Mouse (Mus musculus) right cerebral cortex, postnatal 14 days (tissue): ENCODE measurements around the gene Cox10.

Source experiments
- DNase-seq: peaks from one replicate; pipeline ENCODE4 v3.0.0; 2022

Gene Cox10

DNA sequence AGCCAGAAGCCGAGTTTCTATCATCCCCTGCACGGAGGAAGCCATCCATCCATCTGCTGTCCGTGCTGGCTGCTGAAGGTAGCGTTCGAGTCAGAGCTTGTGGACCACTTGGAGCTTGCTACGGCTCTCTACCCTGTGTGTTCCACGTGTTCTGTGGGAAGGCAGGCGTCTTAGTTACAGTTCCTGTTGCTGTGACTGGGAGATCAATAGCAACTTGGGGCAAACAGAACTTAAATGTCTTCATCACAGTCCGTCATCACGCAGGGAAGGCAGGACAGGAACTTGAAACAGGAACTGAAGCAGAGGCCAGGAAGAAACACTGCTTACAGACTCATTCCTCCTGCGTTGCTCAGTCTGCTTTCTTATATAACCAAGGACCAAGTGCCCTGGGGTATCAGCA lies 130.9 kb downstream of the Cox10 start:
- DNase-seq, result no peak

DNA sequence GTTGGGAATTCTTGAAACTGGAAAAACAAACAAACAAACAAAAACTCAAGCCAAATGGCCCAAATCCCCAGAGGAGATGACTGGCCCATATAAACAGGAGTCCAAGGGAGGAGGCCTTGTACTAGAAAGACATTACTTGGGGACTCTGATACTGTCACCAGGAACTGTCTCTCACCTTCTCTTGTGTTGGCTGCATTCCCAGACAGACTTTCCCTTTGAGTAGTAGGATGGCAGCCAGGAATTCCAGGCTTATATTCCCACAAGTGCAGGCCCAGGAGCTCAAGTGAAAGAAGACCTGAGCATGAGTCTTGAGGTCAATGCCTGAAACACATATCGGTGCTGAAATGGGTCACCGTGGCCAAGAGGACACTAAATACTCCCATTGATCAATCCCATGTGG lies 132.2 kb downstream of the Cox10 start:
- no peak for DNase-seq

DNA sequence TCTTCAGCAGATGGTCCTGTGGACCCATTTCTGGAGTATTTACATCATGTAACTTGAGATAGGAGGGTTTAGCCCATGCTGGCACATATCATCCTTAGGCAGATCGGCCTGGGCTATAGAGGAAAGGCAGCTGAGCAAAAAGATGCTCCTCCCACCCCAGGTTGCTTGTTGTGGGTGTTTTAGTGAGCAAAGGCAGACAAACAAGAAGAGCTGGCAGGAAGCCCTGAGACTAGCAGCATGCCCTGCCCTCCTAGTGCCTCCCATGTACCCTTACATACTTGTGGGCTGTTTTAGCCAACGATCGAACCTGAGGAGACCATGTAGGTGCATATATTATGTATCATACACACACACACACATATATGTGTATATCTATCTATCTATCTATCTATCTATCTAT lies 135.3 kb downstream of the Cox10 start:
- DNase-seq, result no peak

DNA sequence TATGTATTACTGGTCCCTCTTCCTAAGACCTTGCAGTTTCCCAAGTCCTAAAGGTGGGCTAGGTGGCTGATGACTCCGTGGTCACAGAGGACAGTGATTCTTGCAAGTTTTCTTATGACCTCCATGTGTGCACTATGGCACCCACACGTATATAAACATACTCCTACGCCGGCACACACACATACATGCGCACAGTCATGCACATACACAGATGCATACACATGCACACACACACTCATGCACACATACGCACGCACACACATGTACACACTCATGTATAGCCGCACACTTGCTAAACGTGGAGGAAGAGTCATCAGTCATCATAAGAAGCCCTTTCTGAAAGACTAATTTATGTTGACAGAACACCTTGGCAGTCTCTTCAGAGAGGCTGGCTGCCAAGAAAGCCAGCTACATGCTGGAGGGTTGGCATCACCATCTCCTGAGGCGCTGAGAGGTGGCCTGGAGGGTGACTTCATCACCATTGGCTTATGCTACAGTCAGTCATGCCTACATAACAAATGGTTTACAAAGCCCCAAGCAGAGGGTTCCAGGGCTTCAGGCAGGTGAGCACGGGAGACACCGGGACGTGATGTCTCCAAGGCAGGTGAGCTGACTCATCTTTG lies 135.9 kb downstream of the Cox10 start:
- DNase-seq, result no peak

DNA sequence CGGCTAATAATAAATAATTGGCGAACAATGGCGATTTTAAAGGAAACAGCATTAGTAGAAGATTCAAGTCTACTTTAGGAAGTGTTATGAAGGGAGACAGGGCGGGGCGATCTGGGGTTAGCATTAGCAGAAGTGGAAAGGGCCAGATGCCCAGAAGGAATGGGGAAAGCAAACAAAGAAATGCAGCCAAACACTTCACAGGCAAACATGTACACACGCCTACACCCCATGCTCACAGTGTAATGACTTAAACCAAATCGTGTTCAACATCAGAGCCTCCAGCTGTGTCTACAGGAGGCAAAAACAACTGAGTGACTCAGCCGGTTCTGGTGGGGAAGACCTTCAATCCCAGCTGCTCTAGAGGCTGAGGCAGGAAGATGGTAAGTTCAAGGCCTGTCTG lies 137.1 kb downstream of the Cox10 start:
- no peak for DNase-seq

DNA sequence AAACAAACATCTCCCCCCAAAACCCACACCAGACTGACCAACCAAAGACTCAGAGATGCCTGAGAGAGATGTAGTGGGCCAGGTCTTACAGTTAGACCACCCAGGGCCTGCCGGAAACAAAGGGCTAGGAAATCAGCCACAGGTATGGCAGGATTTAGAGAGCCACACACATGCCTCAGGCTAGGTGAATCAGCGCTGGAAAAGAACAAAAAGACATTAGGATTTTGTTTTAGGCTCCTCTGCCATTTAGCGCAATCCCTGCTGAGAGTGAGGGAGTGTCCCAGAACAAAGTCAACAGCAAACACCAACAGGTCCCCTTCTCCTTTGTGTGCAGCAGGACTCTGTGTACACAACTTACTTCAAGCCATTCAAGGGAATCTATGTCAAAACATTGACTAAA lies 142.6 kb downstream of the Cox10 start:
- DNase-seq, result no peak

DNA sequence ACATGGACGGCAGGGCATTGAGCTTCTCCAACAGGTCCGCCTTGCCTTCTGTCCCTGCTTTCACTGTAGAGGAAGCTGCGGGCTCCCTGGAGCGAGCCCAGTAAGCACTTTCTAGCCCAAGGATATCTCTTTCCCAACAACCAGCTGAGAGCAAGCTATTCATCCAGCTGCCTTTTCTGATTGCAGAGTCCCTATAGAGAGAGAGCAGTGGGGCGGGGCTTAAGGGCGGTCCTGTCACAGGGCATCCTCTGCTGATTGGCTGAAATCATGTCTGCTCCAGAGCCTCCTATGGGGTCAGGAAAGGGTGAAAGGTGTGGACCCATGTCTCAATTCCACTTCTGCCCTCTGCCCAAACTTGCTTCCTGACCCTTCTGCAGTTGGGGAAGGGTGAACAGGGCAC lies 152.4 kb downstream of the Cox10 start:
- no peak for DNase-seq

DNA sequence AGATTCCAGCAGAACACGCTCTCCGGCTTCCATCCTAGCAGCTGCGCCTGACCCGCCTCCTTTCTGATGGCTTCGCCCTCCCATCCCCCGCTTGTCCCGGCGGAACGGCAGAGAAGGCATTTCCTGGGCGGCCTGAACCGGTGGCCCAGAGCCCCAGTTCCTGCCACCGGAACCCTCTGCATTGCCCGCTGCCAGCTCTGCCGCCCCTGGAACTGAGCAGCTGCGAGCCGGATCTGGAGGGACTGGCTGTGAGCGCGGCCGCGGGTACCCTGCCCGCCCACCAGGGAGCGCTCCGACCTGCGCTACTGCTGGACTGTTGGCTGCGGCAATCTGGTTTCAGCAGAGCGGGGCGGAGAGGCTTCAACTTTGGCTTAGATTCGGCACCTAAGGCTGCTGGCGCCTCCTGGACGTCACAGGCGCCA lies 154.1 kb downstream of the Cox10 start:
- DNase-seq, result peak; percentile 74

DNA sequence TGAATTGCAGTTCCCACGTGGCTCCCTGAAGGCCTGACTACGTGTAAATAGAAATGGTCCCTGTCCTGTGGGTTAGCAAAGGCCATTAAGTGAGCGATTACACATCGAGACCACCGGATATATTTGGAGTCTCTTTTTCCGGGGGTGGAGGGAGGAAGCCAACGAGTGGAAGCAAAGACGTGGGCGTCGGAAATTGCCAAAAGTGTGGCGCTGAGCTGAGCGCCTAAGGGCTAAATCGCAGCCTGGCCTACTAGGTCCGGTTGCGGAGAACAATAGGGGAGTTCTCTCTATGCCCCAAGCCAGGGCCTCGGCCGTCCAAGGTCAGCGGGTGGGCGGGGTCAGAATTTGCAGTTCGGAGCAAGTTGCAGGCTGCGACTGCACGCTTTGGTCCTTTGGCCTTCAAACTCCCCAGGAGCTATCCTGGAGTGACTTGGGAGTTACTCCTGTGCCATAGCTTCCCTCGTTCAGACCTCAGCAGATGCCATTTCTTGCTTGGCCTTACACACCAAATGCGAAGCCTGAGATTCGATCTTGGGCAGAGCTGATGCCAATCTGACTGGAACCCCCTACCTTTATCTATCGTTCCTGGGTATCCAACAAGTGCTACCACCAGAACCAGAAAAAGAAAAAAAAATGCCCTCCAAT lies 154.9 kb downstream of the Cox10 start:
- no peak for DNase-seq

DNA sequence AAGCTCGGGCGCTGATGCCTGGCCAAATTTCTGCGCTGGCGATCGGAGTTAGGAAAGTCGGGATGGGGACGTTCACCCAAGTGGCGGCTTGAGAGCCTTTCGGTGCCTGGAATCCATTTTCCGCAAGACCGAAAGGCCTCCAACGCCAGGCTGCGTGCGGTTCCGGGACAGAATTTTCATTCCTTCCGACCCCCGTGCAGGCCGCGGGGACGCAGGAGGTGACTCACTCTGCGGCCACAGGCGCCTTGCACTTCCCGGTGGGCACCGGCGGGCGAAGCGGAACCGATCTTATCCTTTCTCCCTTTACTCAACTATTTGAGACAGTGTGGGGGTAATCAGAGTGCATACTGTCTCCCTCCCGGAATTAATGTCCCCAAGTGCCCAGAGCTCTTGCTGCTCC lies 155.9 kb downstream of the Cox10 start:
- no peak for DNase-seq

DNA sequence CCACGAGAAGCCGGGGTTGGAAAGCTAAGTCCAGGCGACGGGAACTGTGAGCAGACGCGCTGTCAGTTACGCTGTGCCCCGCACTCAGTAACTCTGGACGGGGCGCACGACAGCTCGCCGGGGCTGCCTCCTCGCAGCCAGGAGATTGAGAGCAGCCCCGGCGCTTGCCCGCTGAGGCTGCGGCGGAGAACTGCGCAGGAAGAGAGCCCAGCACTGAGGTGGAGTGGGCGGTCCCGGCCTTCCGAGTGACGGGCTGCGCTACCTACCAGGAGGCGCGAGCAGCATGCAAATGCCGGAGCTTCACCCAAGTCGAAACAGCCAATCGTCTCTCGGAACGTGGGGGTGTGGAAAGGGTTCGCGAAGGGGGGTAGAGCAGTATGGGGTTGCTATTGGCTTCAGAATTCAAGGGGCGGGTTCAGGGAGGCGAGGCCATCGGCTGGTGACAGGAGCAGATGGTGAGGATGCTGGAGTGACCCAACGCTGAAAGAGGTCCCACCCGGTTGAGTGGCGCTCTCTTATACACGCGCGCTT lies 157.1 kb downstream of the Cox10 start, which contains the start of gene Hs3st3b1:
TSS of gene Hs3st3b1 (minus strand) at position 200 of the 531 bp plus-strand sequence.
- DNase-seq, result peak; percentile 80

DNA sequence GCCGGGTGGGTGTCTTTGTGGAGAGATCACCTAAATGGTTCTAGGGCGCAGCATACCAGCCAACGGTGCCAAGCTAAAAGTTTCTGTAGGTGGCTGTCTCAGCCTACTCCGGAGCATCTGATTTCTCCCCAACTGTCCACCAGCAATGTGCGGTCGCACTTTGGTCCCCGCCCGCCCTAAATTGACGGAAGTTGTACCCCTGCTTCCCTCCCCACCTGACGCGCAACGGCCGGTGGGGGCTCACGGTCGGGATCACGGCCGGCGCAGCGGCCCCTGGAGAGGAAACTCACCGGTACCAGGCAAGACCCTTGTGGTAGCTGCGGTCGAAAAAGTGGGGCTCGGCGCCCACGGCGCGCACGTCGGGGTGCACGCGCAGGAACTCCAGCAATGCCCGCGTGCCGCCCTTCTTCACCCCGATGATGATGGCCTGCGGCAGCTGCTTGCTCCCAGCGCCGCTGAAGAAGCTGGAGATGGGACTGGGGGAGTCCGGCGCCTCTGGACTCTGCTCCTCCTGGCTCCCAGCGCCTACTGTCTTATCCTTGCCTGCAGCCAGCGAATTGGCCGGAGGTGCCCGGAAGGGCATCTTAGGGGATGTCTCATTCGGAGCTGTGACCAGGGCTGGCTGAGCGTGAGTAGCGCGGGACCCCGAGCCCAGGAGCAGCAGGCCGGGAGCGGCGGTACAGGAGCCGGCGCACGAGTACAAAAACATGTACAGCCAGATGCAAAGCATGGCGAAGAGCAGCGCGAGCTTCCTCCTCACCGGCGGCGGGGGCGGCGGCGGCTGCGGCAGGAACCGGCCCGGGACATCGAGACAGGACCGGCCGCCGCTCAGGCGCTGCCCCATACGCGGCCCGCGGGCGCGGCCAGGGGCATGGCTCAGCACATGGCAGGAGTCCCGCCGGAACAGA lies 158.0 kb downstream of the Cox10 start:
- DNase-seq, result peak; percentile 13

DNA sequence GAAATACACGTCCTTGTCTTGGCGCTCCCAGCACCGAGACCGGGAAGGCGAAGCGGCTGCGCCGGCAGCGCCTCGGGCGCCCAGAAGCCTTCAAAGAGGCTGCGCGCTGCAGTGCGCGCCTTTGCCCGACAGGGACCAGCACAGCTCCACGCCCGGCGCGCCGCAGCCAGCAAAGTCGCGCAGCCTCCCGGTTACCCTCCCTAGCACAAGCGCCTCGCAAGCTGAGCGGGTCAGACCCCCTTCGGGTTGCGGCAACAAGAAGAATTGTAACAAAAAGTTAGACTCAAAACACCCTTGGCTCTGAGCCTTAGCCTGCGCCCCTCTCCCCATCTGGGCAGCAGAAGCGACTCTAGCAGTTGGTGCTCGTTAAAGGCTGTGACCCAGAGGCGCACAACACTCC lies 158.7 kb downstream of the Cox10 start:
- DNase-seq, result peak; percentile 88

DNA sequence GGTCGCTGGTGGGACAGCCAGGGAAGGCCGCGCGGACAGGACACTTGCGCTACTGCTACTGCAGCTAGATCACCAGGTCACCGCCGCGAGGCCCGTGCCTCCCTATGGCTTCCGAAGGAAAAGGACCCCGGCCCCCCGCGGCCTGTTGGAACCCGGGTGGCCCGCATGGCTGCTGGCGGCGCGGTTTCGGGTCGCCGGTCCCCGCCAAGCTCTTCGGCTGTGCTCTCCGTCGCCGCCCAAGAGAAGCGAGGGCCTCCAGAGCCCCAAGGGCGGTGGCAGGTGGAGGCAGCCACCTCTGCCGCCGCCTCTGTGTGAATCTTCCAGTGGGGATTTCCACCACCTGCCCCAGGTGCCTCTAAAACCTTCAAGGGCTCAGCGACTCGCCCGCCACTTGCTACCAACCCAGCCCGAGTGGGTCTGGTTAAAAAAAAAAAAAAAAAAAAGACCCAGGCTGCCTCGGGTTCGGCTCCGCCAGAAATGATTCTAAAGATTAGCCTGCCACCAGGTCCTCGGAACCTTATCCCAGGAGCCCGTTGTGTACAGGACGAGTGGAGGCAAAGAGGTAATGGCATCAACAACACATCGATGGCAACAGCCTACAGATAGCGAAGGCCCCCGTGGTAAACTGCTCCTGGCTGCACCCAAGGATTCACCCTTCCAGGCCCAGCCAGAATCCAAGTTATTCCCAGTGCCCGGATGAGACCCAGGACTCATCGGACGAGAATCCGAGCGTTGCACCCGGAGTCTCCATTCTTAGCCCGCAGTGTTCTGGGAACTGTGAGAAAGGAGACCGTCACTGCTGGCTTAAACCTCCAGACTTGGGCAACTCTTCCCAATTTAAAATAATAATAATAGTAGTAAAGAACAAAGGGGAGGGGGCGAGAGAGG lies 159.8 kb downstream of the Cox10 start:
- DNase-seq, result no peak

DNA sequence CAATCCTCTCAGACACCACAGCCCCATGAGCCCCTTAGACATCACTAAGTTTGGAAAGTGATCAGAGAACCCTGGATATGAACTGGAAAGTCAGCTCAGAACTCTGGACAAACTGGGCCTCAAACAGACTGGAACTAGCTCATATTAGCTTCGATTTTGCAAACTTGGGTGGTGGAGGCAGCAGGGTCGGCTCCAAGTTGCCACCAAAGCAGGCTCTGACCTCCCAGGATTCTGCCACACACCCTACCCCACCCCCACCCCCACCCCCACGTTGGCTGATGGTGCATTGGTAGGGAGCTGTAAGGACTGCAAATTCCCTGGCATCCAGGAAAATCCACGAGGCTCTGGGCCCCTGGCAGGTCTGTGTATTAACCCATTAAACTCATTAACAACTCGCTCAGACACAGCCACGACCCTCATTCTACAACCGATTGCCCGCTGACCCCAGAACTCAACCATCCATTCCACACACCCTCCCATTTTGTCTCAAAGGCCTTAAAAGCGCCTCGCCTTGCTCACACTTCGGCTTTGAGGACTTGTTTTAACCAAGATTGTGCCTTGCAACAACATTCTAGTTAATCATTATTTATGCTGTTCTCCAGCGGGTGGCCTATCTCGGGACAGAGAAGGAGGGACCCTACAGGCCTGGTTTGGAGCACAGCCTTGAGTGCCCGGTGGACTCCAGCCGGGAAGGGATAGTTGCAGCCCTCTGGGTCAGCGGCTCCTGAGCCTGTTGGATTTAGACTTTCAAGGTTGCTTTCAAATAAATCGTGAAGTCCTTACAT lies 160.8 kb downstream of the Cox10 start:
- no peak for DNase-seq

DNA sequence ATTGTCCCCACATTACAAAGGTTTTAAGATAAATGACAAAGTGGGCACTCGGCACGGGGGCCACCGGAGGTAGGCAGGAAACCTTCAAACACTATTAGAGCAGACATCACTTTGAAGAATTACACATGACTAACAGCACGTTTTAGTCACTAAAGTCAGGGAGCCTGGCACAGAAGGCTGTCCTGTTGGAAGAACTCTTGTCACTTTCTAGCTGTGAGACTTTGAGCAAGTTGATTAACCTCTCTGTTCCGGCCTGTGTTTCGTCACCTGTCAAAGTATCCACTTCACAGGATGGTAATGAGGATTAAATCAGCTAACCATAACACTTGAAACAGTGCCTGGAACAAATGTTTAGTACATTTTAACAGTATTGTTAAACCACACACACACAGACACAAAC lies 161.7 kb downstream of the Cox10 start:
- no peak for DNase-seq

DNA sequence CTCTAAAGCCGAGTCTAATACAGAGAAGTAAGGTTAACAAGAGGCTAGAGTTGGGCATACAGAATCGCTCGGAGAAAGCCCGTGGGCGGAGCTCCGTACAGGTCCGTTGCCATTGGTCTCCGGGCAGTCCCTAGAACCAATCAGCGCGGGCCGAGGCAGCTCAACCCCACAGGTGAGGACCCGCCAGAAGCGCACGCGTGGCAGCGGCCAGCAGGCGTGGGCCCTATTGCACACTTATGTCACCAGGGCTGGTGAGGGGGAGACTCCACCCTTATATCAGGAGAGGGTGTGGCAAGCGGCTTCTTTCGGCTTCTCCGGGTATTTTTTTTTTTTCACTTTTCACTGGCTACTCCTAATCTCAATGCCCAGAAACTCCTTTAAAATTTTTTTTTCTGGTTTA lies 164.9 kb downstream of the Cox10 start:
- peak; percentile 66 for DNase-seq

DNA sequence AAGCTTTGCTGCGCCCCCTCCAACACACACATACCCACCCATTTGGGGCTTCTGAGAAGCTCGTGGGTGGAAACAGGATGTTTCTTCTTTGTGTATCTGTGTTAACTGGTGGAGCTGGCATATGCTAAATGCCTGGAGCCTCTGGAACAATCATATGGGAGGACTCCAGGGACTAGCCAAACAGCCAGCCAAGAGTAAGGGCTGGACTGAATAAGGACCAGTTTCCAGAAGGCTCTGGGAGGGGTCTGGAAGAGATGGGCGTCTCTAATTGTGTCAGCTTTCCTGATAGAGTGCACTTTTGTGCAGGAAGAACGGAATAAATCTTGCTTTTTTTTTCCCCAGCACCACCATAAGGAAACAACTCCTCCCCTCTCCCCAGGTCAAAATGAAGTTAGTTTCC lies 165.3 kb downstream of the Cox10 start:
- DNase-seq, result no peak
